Mouse (Mus musculus): ENCODE results near the gene Catsperg1.
"Not testable (repeated sequence)": the region's sequence is repeated elsewhere in the genome, so short reads cannot be mapped to it uniquely, and the experiment has no call there.

DNA sequence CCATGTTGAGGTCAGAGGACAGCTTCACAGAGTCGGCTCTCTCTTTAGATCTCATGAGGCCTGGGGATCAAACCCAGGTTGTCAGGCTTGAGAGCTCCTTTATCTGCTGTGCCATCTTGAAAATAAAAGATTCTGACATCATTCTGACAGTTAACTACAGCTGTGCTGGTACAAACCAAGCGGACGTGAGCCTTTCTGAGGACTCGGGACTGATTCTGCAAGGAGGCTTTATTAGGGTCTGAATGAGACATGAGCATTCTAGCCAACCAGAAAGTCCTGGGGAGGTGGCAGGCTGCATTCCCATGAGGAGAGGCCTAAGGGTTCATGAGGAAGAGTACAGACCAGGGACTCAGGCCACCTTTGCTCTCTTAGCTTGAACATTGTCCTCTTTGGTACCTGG is 32.5 kb downstream of the Catsperg1 start:
- TF ChIP-seq CTCF, EP300 (IDR thresholded peaks at IDR 0.05; ENCODE audit: low read depth): not testable (repeated sequence)

Measured in heart, postnatal 0 days (tissue).